Mouse (Mus musculus): ENCODE results near the gene 4833439L19Rik. TPM values are rescaled to one million over a fixed set of nuclear protein-coding genes. Genes with fewer than 3 reads are reported as not detected.

The 4833439L19Rik gene
- polyA plus RNA-seq, 1 experiment from 2014 or later: 240 TPM

GRCm38 (mm10) chr13:54574854-54575481, 9.7 kb upstream of the 4833439L19Rik start, which contains the start of gene Arl10:
TSS of gene Arl10 (plus strand) at chr13:54575015.
- H3K9me3 ChIP-seq (ENCODE audit: control insufficient read depth, low read length): no peaks in the 10 kb centered on the region
- H3K27me3 ChIP-seq (ENCODE audit: control insufficient read depth, insufficient read depth, low read length): no peaks in the 10 kb centered on the region; the same call in 1 of the 2 replicates
- H3K4me3 ChIP-seq (ENCODE audit: low read depth, low read length): peak within 1 kb of the TSS; percentile 90
- H3K4me1 ChIP-seq (ENCODE audit: control insufficient read depth, insufficient read depth, low read length): peaks cover 16% of the 10 kb centered on the region
- no peaks in the 10 kb centered on the region for H3K36me3 ChIP-seq (ENCODE audit: control insufficient read depth, insufficient read depth, low read length)
- peak within 1 kb of the TSS; percentile 94 for H3K4me2 ChIP-seq (ENCODE audit: low read depth, low read length)
- ATAC-seq (ENCODE audit: low read depth): peak; percentile 94
- peak within 1 kb of the TSS; percentile 56; the same call in 1 of the 2 replicates for H3K27ac ChIP-seq (ENCODE audit: low read depth, low read length)
- under 1% methylated on average over 55 of the region's 55 CpGs for WGBS
- peak within 1 kb of the TSS; percentile 83 for H3K9ac ChIP-seq (replicated peaks; ENCODE audit: low read depth, low read length)

GRCm38 (mm10) chr13:54572621-54573020, 7.4 kb upstream of the 4833439L19Rik start:
- Histone ChIP-seq H3K27ac (ENCODE audit: low read depth, low read length) (no peak overlapping the region), H3K9me3 (ENCODE audit: control insufficient read depth, low read length) (no peaks in the 10 kb centered on the region), H3K36me3 (ENCODE audit: control insufficient read depth, insufficient read depth, low read length) (no peaks in the 10 kb centered on the region), H3K27me3 (ENCODE audit: control insufficient read depth, insufficient read depth, low read length) (no peaks in the 10 kb centered on the region; the same call in 1 of the 2 replicates), H3K9ac (replicated peaks; ENCODE audit: low read depth, low read length) (no peak overlapping the region), H3K4me3 (ENCODE audit: low read depth, low read length) (no peak overlapping the region), H3K4me1 (ENCODE audit: control insufficient read depth, insufficient read depth, low read length) (peaks cover 16% of the 10 kb centered on the region), H3K4me2 (ENCODE audit: low read depth, low read length) (no peak overlapping the region)
- no peak for ATAC-seq (ENCODE audit: low read depth)
- WGBS: 85% methylated on average over 4 of the region's 4 CpGs

- 23% methylated on average over 2 of the region's 2 CpGs for WGBS
- H3K9ac ChIP-seq (replicated peaks; ENCODE audit: low read depth, low read length): no peak overlapping the region
- H3K4me3 ChIP-seq (ENCODE audit: low read depth, low read length): no peak overlapping the region
- no peaks in the 10 kb centered on the region for H3K9me3 ChIP-seq (ENCODE audit: control insufficient read depth, low read length)
- H3K4me1 ChIP-seq (ENCODE audit: control insufficient read depth, insufficient read depth, low read length): peaks cover 13% of the 10 kb centered on the region
- no peak overlapping the region for H3K27ac ChIP-seq (ENCODE audit: low read depth, low read length)
- no peak overlapping the region for H3K4me2 ChIP-seq (ENCODE audit: low read depth, low read length)
- H3K36me3 ChIP-seq (ENCODE audit: control insufficient read depth, insufficient read depth, low read length): no peaks in the 10 kb centered on the region
- ATAC-seq (ENCODE audit: low read depth): no peak
- H3K27me3 ChIP-seq (ENCODE audit: control insufficient read depth, insufficient read depth, low read length): no peaks in the 10 kb centered on the region; the same call in 1 of the 2 replicates
Observed at GRCm38 (mm10) chr13:54571637-54572036, 6.4 kb upstream of the 4833439L19Rik start.

GRCm38 (mm10) chr13:54570736-54571135, 5.5 kb upstream of the 4833439L19Rik start:
- Histone ChIP-seq H3K4me1 (ENCODE audit: control insufficient read depth, insufficient read depth, low read length) (peaks cover 4% of the 10 kb centered on the region), H3K9ac (replicated peaks; ENCODE audit: low read depth, low read length) (no peak overlapping the region), H3K27ac (ENCODE audit: low read depth, low read length) (no peak overlapping the region), H3K4me2 (ENCODE audit: low read depth, low read length) (no peak overlapping the region), H3K36me3 (ENCODE audit: control insufficient read depth, insufficient read depth, low read length) (no peaks in the 10 kb centered on the region), H3K9me3 (ENCODE audit: control insufficient read depth, low read length) (no peaks in the 10 kb centered on the region), H3K27me3 (ENCODE audit: control insufficient read depth, insufficient read depth, low read length) (no peaks in the 10 kb centered on the region; the same call in 1 of the 2 replicates), H3K4me3 (ENCODE audit: low read depth, low read length) (no peak overlapping the region)
- WGBS: 81% methylated on average over 4 of the region's 4 CpGs
- no peak for ATAC-seq (ENCODE audit: low read depth)

GRCm38 (mm10) chr13:54569282-54569681, 4.0 kb upstream of the 4833439L19Rik start:
- Histone ChIP-seq H3K9me3 (ENCODE audit: control insufficient read depth, low read length) (no peaks in the 10 kb centered on the region), H3K4me2 (ENCODE audit: low read depth, low read length) (no peak overlapping the region), H3K27me3 (ENCODE audit: control insufficient read depth, insufficient read depth, low read length) (no peaks in the 10 kb centered on the region; the same call in 1 of the 2 replicates), H3K27ac (ENCODE audit: low read depth, low read length) (no peak overlapping the region), H3K36me3 (ENCODE audit: control insufficient read depth, insufficient read depth, low read length) (no peaks in the 10 kb centered on the region), H3K4me1 (ENCODE audit: control insufficient read depth, insufficient read depth, low read length) (peaks cover under 1% of the 10 kb centered on the region; the same call in 1 of the 2 replicates), H3K4me3 (ENCODE audit: low read depth, low read length) (no peak overlapping the region), H3K9ac (replicated peaks; ENCODE audit: low read depth, low read length) (no peak overlapping the region)
- 55% methylated on average over 1 of the region's 1 CpGs for WGBS
- ATAC-seq (ENCODE audit: low read depth): no peak

GRCm38 (mm10) chr13:54568380-54568779, 3.1 kb upstream of the 4833439L19Rik start:
- no peak overlapping the region for H3K9ac ChIP-seq (replicated peaks; ENCODE audit: low read depth, low read length)
- 39% methylated on average over 5 of the region's 5 CpGs for WGBS
- ATAC-seq (ENCODE audit: low read depth): no peak

GRCm38 (mm10) chr13:54565594-54566345, 535 bp upstream of the 4833439L19Rik start:
- H3K36me3 ChIP-seq (ENCODE audit: control insufficient read depth, insufficient read depth, low read length): 0 out of 2 replicates have a peak, but pooled peaks cover 11% of the 10 kb centered on the region
- H3K4me3 ChIP-seq (ENCODE audit: low read depth, low read length): peak overlapping the region; percentile 97
- no peaks in the 10 kb centered on the region for H3K9me3 ChIP-seq (ENCODE audit: control insufficient read depth, low read length)
- no peaks in the 10 kb centered on the region; the same call in 1 of the 2 replicates for H3K27me3 ChIP-seq (ENCODE audit: control insufficient read depth, insufficient read depth, low read length)
- peak overlapping the region; percentile 34 for H3K27ac ChIP-seq (ENCODE audit: low read depth, low read length)
- WGBS: 55% methylated on average over 8 of the region's 8 CpGs
- H3K4me2 ChIP-seq (ENCODE audit: low read depth, low read length): peak overlapping the region; percentile 50
- no peak overlapping the region for H3K9ac ChIP-seq (replicated peaks; ENCODE audit: low read depth, low read length)
- peak; percentile 67 for ATAC-seq (ENCODE audit: low read depth)
- peaks cover 5% of the 10 kb centered on the region; the same call in 1 of the 2 replicates for H3K4me1 ChIP-seq (ENCODE audit: control insufficient read depth, insufficient read depth, low read length)

More at GRCm38 (mm10) chr13:54568380-54568779, 3.1 kb upstream of the 4833439L19Rik start:
- H3K36me3 ChIP-seq (ENCODE audit: control insufficient read depth, insufficient read depth, low read length): no peaks in the 10 kb centered on the region
- no peaks in the 10 kb centered on the region for H3K9me3 ChIP-seq (ENCODE audit: control insufficient read depth, low read length)
- no peak overlapping the region for H3K4me3 ChIP-seq (ENCODE audit: low read depth, low read length)
- H3K4me2 ChIP-seq (ENCODE audit: low read depth, low read length): no peak overlapping the region
- H3K27ac ChIP-seq (ENCODE audit: low read depth, low read length): no peak overlapping the region
- peaks cover 5% of the 10 kb centered on the region; the same call in 1 of the 2 replicates for H3K4me1 ChIP-seq (ENCODE audit: control insufficient read depth, insufficient read depth, low read length)
- H3K27me3 ChIP-seq (ENCODE audit: control insufficient read depth, insufficient read depth, low read length): no peaks in the 10 kb centered on the region; the same call in 1 of the 2 replicates

- WGBS: 13% methylated on average over 42 of the region's 45 CpGs
- H3K4me1 ChIP-seq (ENCODE audit: control insufficient read depth, insufficient read depth, low read length): peaks cover 5% of the 10 kb centered on the region; the same call in 1 of the 2 replicates
- peak; percentile 71 for ATAC-seq (ENCODE audit: low read depth)
- peak overlapping the region; percentile 97 for H3K4me3 ChIP-seq (ENCODE audit: low read depth, low read length)
- H3K36me3 ChIP-seq (ENCODE audit: control insufficient read depth, insufficient read depth, low read length): peaks cover 22% of the 10 kb centered on the region
- peak overlapping the region; percentile 75 for H3K4me2 ChIP-seq (ENCODE audit: low read depth, low read length)
- no peaks in the 10 kb centered on the region for H3K9me3 ChIP-seq (ENCODE audit: control insufficient read depth, low read length)
- H3K9ac ChIP-seq (replicated peaks; ENCODE audit: low read depth, low read length): peak overlapping the region; percentile 92
- no peaks in the 10 kb centered on the region; the same call in 1 of the 2 replicates for H3K27me3 ChIP-seq (ENCODE audit: control insufficient read depth, insufficient read depth, low read length)
- peak overlapping the region; percentile 85 for H3K27ac ChIP-seq (ENCODE audit: low read depth, low read length)
Observed at GRCm38 (mm10) chr13:54564232-54565200, 719 bp downstream of the 4833439L19Rik start.
